Mouse (Mus musculus) kidney, adult 2 months (tissue): ENCODE results near the gene Pidd1. TPM values are rescaled to one million over a fixed set of nuclear protein-coding genes. Genes with fewer than 3 reads are reported as not detected.
"Not testable (repeated sequence)": the region's sequence is repeated elsewhere in the genome, so short reads cannot be mapped to it uniquely, and the experiment has no call there.

Source experiments
- DNase-seq: peaks from one replicate; pipeline ENCODE4 v3.0.0; 2021
- H3K27ac ChIP-seq: fragments of 200-500 bp; 2 replicates; pipeline ENCODE4 v1.5.1; 2012; ENCODE audit warnings: low read depth, low read length, control low read depth, inconsistent platforms; ENCODE audit not compliant: insufficient read depth
- H3K27me3 ChIP-seq: fragments of 200-500 bp; replicated peaks from 2 replicates; pipeline ENCODE4 v1.6.1; 2012; ENCODE audit warnings: mild to moderate bottlenecking, moderate library complexity, low read length, inconsistent platforms; ENCODE audit not compliant: control insufficient read depth, insufficient read depth
- H3K36me3 ChIP-seq: fragments of 200-500 bp; 2 replicates; pipeline ENCODE4 v1.6.1; 2012; ENCODE audit warnings: mild to moderate bottlenecking, moderate library complexity, low read length, inconsistent platforms; ENCODE audit not compliant: control insufficient read depth, insufficient read depth
- H3K4me1 ChIP-seq: fragments of 200-500 bp; 2 replicates; pipeline ENCODE4 v1.6.1; 2011; ENCODE audit warnings: low read length; ENCODE audit not compliant: control insufficient read depth, insufficient read depth
- H3K4me3 ChIP-seq: fragments of 200-500 bp; 2 replicates; pipeline ENCODE4 v1.5.1; 2011; ENCODE audit warnings: mild to moderate bottlenecking, low read depth, low read length, control low read depth; ENCODE audit not compliant: insufficient read depth
- CTCF ChIP-seq: fragments of 200-500 bp; conservative IDR thresholded peaks from 2 replicates; pipeline ENCODE4 v1.5.1; 2011; ENCODE audit warnings: low read depth, mild to moderate bottlenecking, control low read depth, low read length, moderate library complexity, mixed read lengths; ENCODE audit not compliant: insufficient read depth, insufficient read length
- POLR2A ChIP-seq: fragments of 200-500 bp; IDR thresholded peaks from one replicate; pipeline ENCODE4 v1.6.1; 2011; ENCODE audit warnings: low read depth, low read length, control low read depth
- WGBS: fragments of 180-500 bp; shearing (Covaris S2); methylation state at CpG from one replicate; pipeline ENCODE4 v1.1.7; 2018; 5-methylcytosine and 5-hydroxymethylcytosine counted together
- polyA plus RNA-seq: library from polyadenylated mRNA; depleted of rRNA; stranded (reverse); fragments of >200 nt; gene quantifications from 2 replicates; pipeline ENCODE4 v1.2.3, GENCODE M21; 2012

Gene Pidd1
- polyA plus RNA-seq, 1 experiment, result 4.5 TPM

GRCm38 (mm10) chr7:141447110-141447991, 3.5 kb upstream of the Pidd1 start, which contains the start of gene Rplp2:
Gene Rplp2, plus strand, starts transcription at chr7:141447370.
- H3K27ac ChIP-seq, result peak within 1 kb of the TSS; percentile 99
- H3K4me3 ChIP-seq, result peak within 1 kb of the TSS; percentile 78
- peak; percentile 96 for DNase-seq
- TF ChIP-seq POLR2A (peak; percentile 91), CTCF (no peak)
- peaks cover 10% of the 10 kb centered on the region for H3K4me1 ChIP-seq
- WGBS, result under 1% methylated on average over 63 of the region's 63 CpGs
- no peaks in the 10 kb centered on the region for H3K27me3 ChIP-seq
- peaks cover 2% of the 10 kb centered on the region; the same call in 1 of the 2 replicates for H3K36me3 ChIP-seq

- H3K4me1 ChIP-seq, result peaks cover 10% of the 10 kb centered on the region
- H3K27ac ChIP-seq, result not testable (repeated sequence)
Observed at GRCm38 (mm10) chr7:141446374-141446773, 2.5 kb upstream of the Pidd1 start.

GRCm38 (mm10) chr7:141443081-141443821, 574 bp downstream of the Pidd1 start:
- H3K27me3 ChIP-seq, result no peaks in the 10 kb centered on the region
- H3K36me3 ChIP-seq, result no peaks in the 10 kb centered on the region
- no peak overlapping the region for H3K27ac ChIP-seq
- peak overlapping the region; percentile 52 for H3K4me3 ChIP-seq
- H3K4me1 ChIP-seq, result peaks cover 11% of the 10 kb centered on the region
- DNase-seq, result peak; percentile 50
- 14% methylated on average over 12 of the region's 12 CpGs for WGBS
- no peak for TF ChIP-seq CTCF
- no peak for TF ChIP-seq POLR2A

More at GRCm38 (mm10) chr7:141446374-141446773, 2.5 kb upstream of the Pidd1 start:
- H3K27me3 ChIP-seq, H3K36me3 ChIP-seq, H3K4me3 ChIP-seq, DNase-seq: not testable (repeated sequence)
- 68% methylated on average over 3 of the region's 3 CpGs for WGBS

GRCm38 (mm10) chr7:141442199-141442598, 1.6 kb downstream of the Pidd1 start:
- Histone ChIP-seq H3K27me3 (no peaks in the 10 kb centered on the region), H3K4me3 (no peak overlapping the region), H3K36me3 (no peaks in the 10 kb centered on the region), H3K27ac (no peak overlapping the region), H3K4me1 (peaks cover 11% of the 10 kb centered on the region)
- 92% methylated on average over 13 of the region's 13 CpGs for WGBS
- TF ChIP-seq POLR2A (no peak), CTCF (no peak)
- DNase-seq, result no peak

- WGBS, result 95% methylated on average over 9 of the region's 9 CpGs
- Histone ChIP-seq H3K4me3 (no peak overlapping the region), H3K36me3 (no peaks in the 10 kb centered on the region), H3K4me1 (peaks cover 15% of the 10 kb centered on the region), H3K27ac (no peak overlapping the region), H3K27me3 (no peaks in the 10 kb centered on the region)
- no peak for DNase-seq
- no peak for TF ChIP-seq POLR2A
- no peak for TF ChIP-seq CTCF
Observed at GRCm38 (mm10) chr7:141441460-141441859, 2.4 kb downstream of the Pidd1 start.

- H3K36me3 ChIP-seq, result no peaks in the 10 kb centered on the region
- H3K27me3 ChIP-seq, result no peaks in the 10 kb centered on the region
- H3K27ac ChIP-seq, result no peak overlapping the region
- H3K4me1 ChIP-seq, result peaks cover 23% of the 10 kb centered on the region
- peak; percentile 76 for DNase-seq
- peak; percentile 81 for TF ChIP-seq CTCF
- TF ChIP-seq POLR2A, result no peak
- WGBS, result 23% methylated on average over 6 of the region's 6 CpGs
- H3K4me3 ChIP-seq, result no peak overlapping the region
Observed at GRCm38 (mm10) chr7:141440613-141441012, 3.2 kb downstream of the Pidd1 start.

- peaks cover 28% of the 10 kb centered on the region for H3K4me1 ChIP-seq
- no peaks in the 10 kb centered on the region for H3K36me3 ChIP-seq
- WGBS, result 95% methylated on average over 11 of the region's 11 CpGs
- H3K4me3 ChIP-seq, result no peak overlapping the region
- DNase-seq, result no peak
- H3K27me3 ChIP-seq, result no peaks in the 10 kb centered on the region
- TF ChIP-seq POLR2A (no peak), CTCF (no peak)
- H3K27ac ChIP-seq, result no peak overlapping the region
Observed at GRCm38 (mm10) chr7:141439811-141440210, 4.0 kb downstream of the Pidd1 start.
